Mouse (Mus musculus) gastrocnemius, postnatal 25 days (tissue): ENCODE measurements around the gene Idh2. TPM values are rescaled to one million over a fixed set of nuclear protein-coding genes. Genes with fewer than 3 reads are reported as not detected.

Experiments
- DNase-seq: peaks from one replicate; pipeline ENCODE4 v3.0.0; 2022
- total RNA-seq, 2 experiments: library from RNA; stranded (reverse); gene quantifications; 1 replicate in 1 of 2; 2 replicates in 1 of 2; pipeline ENCODE4 v1.2.3; 2021

Idh2 gene
- total RNA-seq, 2 experiments from 2014 or later = 102 to 256 TPM

DNA sequence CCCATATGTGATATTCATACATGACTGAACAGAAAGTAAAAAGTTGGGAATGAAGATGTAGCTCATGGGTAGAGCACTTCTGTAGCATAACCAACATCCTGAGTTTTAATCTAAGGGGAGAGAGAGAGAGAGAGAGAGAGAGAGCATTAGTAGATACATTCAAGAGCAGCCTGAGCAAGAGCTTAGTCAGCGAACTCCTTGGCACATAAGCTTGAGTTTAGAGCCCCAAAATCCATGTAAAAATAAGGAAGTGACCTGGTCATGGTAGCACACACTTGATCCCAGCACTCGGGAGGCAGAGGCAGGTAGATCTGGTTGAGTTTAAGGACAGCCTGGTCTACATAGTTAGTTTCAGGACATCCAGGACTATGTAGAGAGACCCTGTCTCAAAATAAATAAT, 8.5 kb upstream of the Idh2 start:
- no peak for DNase-seq

DNA sequence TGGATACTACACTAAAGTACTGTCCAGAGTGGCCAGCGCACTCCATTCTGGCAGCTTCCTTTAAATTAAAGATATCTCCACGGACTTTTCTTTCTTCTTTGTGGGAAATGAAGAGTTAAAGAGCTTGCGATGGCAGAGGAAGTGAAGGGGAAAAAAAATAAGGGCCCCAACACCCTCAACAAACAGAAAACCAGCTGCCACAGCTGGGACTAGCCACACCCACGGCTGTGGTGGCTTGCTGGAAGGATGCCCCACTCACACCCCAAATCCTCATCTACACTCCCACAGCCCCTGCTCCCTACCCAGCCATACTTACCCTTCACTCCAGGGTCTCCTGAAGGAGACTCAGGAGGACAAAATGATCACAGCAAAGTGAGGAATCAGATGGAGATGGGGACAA, 7.9 kb upstream of the Idh2 start:
- peak; percentile 41 for DNase-seq

DNA sequence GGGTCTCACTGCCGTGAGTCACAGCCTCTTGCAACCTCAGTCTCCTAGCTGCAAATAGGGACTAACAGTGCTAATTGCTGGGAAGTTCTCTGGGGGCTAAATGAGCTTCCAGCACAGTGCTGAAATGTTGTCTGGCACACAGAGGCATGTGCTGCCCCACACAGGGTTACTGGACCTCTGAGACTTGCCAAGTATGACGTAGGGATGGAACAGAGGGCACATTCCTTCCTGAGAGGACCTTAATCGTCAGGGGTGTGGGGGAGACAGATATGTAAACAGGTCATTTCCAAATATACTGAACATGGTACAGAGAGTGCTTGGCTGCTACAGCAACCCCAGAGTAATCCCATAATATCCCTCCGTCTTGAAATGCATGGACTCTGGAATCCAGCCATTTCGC, 5.9 kb upstream of the Idh2 start:
- DNase-seq = no peak

DNA sequence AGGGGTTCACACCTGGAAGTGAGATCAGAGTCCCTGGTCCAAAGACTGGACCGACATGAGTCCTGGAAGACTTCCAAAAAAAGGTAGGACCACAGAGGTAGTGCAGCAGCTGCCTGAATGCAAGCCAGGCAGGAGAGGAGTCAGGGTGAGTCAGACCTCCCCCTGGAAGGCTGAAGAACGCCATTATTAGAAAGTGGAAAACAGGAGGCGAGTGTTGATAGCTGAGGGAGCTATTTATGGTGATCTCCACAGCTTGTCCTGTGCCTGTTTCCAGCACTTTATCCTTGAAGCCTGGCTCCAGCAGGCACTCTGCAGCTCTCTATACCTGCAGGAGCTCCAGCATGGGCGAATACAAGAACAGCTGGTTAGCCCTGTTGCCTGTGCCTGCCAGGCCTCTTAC, 4.0 kb upstream of the Idh2 start:
- DNase-seq = peak; percentile 56

DNA sequence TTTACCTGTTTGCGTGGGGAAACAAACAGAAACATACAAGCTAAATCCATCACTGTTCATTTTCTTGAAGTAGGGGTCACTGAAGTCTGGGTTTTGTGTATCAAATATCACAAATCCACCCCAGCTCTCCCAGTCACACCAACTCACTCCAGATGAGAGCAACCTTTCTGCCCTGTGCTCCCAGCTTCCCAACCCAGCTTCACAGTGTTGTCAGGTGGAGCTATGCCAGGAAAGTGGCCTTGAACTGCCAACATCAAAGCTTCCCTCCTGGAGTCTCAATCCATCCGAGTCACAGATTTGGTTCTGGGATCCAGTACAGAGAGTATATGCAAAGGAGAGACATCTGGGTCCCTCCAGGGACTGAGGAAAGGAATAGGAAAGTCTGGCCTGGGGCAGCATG, 966 bp upstream of the Idh2 start:
- DNase-seq = no peak

DNA sequence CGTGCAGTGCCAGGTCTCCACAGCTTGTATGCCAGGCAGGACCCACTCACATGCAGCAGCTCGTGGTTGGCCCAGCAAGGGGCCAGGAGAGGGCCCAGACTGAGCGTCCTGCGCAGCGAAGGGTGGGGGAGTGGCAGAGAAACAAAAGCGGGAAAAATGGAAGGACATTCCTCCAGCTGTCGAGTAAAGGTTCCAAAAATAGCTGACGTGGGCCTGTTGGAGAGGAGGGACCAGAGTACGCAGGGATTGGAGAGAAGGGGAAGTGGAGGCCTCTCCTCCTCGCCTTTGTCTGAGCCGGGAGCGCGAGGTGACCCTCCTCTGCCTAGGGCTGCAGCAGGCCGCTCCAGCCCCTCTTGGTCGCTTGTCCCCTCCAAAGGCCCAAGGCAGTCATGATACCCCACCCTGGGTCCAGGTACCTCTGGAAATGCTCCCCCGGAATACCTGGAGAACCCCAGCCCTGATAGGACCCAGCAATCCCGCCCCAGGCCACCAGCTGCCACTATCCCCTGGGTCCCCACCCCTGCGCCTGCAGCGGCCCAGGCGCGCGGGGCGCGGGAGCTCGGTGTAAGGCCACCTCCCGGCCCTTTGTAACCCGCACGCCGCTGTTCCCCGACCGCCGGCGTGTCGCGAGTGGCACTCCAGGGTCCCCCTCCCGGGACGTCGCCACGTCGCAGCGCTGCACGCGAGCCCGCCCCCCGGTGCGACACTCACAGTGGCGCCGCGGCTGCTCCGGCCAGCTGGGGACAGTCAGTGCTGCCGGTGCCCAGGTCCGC, 555 bp downstream of the Idh2 start:
- peak; percentile 55 for DNase-seq

DNA sequence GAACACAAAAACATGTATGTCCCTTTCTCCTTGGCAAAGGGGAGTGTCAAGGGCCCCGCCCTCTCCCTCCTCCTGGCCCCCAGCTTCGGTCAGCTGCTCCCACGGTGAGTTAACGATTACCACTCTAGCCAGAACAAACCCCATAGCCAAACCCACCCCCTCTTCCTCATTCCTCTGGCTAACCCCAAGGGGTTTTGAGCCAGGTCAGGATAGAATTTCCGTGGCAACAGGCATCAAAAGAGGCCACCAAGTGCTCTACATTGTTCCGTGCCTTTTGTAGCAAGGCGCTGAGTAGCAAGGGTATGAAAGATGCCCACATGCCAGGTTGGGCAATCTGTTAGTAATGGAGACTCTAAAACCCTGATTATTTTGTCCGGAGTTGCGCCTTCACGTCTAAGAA, 1.2 kb downstream of the Idh2 start:
- DNase-seq = peak; percentile 72

DNA sequence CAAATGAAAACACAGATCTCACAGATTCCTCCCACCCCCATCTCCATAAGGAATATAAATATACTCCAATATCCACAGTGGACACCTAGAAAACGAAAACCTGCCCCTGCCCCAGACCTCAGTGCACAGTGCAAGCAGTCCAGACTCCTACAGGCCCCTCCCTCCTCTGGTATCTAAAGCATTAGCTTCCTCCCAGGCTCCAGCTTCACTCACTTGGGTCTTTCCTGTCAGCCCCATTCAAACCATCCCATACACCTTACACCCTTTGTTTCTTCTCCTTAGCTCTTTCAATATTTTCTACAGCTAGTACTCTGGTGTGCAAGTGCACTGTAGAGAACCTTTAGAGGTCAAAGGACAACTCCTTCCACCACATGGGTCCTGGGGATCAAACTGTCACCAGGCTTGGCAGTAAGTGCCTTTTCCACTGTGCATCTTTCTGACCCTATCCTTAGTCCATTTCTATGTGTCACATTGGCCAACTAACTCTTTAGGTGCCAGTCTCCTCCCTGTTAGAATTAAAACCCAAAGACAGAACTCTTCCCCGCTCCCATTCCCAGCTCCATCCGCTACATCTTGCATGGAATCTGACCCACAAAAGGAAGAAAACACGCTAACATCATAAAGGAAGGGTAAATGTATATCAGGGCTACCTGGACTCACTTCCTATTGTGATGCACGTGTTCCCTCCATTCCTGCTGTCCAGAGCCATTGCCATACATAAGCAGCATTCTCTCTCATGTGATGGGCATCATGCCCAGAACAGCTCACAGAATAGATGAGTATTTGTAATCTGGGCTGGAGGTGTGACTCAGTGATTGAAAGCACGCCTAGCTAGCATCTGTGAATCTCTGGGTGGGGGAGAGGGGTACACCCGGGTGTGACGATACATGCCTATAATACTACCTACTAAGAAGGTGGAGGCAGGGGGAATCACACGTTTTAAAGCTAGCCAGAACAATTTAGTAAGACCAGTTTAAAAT, 3.8 kb downstream of the Idh2 start:
- DNase-seq = no peak

DNA sequence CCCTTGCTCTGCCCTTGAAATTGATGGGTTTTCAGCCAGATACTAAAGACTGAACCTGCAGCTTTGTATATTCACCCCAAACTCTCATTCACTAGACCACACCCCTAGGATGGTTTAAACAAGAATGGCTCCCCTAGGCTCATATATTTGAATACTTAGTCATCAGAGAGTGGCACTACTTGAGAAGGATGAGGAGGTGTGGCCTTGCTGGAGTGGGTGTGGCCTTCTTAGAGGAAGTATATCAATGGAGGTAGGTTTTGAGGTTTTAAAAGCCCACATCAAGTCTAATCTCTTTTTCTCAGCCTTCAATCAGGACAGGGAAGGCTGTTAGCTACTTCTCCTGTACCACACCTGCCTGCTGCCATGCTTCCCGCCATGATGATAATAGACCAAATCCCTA, 8.8 kb downstream of the Idh2 start:
- DNase-seq = no peak

DNA sequence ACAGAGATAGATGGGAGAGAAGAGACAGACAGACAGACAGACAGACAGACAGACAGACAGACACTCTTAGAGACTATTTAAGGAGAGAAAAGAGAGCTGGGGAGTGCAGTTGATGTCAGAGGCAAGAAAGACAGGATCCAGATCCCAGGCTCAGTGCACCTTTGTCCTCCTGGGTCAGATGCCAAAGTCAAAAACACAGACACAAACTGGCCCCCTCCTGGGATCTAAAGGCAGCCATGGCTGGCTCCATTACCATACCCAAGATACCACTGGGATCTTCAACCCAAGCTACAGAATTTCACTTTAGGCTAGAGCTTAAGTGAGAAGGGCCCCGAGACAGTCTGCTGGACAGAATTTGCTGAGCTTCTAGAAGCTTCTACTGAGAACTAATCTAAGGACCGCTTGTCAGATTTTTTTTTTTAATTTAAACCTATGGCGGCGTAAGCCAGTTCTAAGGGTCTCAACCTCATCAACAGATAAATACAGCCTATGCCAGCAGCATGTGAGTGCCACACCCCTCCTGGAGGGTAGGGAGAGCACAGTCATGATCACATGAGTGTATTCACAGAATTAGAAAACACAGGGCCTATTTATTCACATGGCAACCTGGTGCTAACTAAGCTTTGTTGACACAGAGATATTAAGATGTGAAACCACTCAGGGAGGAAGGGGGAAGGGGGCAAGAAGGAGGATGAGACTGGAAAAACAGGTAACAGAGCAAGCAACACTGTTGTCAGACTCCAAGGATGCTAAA, 9.4 kb downstream of the Idh2 start:
- no peak for DNase-seq

DNA sequence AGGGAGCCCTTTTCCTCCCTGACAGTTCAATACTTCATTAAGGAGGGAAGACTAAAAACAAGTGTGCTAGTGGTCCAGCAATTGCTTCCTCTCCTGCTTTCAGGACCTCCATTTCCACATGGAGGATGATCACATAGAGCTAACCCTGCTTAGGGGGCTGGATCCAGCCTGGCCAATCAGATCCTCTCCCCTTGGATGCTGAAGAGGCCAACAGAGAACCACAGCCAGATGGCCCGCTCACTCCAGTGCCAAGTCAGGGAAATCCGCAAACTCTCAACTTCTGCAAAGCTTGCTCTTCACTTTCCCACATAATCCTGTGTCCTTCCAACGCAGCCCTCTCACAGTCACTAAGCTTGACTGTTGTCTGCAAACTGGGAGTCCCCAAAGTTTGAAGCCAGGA, 11.9 kb downstream of the Idh2 start:
- no peak for DNase-seq

DNA sequence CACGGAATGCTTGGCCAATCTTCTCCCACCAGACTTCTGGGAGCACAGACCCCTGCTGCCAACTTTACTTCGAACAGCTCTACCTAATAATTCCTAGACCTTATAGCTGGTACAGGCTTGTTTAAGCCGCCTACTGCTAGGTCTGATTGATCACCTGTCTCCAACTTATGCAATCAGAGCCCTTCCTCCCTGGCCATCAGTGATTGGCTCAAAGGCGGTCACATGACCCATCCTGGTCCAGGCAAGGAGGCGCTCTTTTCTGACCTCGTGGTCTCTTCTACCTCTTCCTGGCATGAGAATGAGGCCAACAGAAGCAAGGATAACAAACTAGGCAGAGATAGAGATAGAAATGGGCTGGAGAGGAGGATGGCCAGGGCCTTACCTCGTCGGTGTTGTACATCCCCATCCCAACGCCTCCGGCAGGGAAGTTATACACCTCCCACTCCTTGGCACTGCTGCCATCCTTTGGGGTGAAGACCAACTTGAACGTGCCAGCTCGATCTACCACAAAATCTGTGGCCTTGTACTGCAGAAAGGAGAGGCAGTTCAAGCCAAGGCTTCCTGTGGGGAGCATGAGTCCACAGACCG, 16.7 kb downstream of the Idh2 start:
- DNase-seq = no peak

DNA sequence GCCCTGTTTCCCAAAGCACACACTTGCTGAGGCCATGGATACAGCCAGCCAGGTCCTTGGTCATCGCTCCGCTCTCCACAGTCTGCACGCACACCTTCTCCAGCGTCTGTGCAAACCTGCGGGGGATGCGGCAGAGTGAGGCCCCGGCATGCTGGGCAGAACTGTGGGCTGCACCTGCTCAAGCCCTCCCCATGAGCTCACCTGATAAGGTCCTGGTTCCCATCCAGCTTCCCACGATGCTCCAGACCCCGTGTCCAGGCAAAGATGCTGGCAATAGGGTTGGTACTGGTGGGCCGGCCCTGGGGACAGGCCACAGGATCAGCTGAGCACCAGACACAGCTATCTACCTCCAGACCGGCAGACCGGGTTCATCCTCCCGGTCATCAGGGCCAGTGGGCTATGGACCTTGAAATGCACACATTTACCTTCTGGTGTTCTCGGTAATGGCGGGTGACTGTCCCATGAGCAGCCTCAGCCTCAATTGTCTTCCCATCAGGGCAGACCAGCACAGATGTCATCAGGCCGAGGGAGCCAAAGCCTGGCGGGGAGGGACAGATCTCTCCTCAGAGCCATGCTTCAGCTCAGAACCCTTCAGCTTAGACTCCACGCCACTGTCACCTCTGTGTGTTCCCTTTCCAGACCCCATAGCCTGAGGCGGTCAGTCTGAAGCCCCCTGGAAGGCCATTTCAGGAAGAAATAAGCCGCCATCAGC, 19.4 kb downstream of the Idh2 start:
- no peak for DNase-seq

DNA sequence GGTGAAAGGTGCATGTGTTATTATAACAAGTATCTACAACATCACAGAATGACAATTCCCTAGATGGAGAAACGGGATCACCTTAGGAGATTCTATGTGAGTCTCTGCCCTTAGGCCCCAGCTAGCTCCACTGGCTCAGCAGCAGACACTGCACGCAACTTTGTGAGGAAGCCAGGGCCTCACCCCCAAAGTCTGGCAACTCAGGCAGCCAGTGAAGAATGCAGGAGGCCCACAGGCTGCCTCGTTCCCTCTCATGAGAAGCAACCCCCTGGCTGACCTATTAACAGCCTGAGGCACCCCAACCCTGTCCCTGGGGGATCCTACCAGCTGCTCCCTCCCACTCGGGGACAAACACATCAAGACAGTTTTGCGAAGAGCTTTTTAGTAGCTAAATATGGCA, 20.7 kb downstream of the Idh2 start:
- no peak for DNase-seq

DNA sequence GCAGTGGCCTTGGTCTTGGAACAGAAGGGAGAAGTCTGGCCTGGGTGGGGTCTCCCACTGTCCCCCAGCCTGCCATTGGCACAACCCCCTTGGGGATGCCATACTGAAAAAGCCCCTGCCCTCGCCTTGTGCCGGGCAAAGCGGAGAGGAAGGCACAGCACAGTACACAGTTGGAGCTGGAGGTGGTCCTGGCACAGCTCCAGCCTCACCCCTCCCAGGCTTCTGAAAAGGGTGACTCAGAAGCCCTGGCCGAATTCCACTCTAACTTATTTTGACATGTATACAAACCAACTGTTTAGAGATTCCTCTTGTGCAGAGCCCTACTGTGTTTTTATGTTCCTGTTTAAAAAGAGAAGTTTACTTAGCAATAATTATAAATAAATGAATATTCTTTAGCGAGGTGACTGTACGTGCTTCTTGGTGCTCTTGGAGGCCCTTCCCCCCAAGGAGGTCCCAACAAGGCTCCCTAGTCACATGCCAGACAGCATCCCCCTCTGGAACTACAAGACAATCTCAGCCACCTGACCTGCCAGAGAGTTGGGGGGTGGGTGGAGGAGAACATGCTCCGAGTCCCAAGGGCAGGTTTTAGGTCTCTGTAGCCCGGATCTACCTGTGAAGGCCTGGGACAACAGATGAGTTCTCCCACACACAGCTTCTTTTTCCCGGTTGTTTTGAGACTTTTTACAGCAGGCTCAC, 22.7 kb downstream of the Idh2 start:
- DNase-seq = no peak

DNA sequence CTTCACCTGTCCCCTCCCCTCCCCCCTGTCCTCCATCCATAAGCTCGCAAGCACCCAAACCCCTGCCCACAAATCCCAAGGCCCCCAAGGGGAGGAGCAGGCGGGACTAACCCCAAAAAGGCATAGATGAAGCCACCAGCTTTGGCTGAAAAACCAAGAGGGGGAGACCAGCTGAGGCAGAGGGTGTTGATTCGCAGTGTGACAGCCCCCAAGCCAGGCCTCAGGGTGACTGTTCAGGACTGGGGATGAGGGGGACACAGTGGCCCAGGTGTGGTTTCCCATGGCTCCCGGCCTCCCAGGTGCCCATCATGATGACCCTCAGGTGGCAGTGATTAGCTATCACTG, 23.4 kb downstream of the Idh2 start:
- no peak for DNase-seq

DNA sequence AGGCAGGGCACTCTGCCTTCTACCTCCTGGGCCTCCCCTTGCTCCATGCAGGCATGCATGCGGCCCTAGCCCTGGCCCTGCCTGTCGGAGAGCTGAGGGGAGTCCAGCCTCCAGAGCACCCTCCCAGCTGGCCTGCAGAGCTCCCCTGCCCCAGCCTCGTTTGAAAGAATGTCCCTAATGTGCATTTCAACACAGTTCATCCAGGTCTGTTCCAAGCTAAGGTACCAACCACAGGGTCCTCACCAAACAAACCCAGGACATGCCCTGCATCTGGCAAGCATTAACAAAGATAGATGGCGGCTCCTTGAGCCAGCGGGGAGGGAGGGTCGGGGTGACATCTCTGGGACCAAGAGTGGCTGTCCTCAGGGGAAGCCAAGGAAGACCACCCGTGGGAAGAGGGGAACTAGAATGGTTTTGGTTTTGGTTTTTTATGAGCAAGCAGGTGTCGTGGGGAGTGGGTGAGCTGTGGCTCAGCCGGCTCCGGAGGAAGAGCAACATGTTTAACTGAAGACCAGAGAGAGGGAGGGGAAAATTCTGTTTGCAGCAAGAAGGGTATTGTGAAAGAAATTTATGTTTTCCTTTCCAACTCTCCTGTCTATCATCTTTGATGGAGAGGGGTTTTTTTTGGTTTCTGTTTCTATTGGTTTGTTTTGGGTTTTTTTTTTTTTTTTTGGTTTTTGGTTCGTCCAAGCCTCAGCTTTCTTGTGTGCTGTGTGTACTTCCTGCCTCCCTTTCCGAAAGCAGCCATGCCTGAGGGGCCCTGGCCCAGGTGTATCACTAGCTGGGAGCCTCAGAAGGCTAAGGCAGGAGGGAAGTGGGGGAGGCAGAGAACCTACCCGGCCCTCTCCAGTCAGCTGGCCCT, 24.0 kb downstream of the Idh2 start:
- no peak for DNase-seq

DNA sequence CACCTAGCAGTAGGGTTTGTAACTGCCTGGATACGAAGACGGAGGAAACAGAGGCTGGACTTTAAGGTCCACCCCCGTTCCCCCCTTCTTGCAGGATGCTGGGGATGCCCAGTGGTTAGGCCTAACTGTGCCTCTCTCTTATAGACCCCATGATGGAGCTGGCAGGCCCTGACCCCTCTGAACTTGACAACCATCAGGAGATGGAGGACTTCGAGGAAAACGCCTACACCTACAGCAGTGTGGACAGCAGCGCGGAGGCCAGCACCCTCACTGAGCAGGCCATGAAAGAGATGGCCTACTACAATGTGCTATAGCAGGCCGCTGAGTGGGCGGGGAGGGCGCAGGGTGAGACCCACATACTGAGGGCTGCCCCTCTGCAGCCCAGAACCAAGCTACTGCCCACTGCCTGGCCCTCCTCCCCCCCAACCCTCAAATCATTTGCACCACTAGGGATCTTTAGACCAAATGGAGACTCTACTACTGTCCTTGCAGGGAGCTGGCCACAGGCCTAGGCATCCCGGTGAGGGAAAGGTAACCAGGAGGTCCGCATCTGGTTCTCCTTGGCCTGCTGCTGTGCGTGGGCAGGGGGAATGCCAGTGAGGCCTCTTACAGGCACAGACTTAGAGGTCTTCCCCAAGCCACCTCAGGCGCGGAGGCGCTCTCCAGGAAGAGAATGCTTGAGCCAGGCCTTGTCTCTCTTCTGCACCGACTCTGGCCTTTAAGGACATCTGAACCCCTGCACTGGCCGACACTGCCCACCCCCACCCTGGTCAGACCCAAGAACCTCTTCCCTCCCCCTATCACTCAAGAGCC, 24.8 kb downstream of the Idh2 start:
- no peak for DNase-seq

DNA sequence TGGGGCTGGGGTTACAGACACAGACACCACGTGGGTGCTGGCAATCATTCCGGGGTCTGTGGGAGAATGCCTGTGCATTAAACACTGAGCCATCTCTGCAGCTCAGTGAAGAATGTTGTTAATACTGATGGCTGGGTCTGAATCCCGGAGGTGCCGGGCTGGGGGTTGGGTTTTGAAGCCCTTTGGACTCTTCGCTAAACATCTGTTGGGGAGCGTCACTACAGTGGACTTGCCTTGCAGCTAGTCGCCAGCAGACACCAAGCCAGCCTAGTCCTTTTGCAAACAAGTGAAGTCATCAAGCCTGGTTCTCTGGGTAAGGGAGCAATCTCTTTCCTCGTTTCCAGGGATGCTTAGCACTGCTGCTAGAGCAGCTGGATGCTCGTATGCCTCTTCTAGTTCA, 27.0 kb downstream of the Idh2 start:
- no peak for DNase-seq
